Mouse (Mus musculus): Measurements from ENCODE around the gene Camkk2.

Gene Camkk2

DNA sequence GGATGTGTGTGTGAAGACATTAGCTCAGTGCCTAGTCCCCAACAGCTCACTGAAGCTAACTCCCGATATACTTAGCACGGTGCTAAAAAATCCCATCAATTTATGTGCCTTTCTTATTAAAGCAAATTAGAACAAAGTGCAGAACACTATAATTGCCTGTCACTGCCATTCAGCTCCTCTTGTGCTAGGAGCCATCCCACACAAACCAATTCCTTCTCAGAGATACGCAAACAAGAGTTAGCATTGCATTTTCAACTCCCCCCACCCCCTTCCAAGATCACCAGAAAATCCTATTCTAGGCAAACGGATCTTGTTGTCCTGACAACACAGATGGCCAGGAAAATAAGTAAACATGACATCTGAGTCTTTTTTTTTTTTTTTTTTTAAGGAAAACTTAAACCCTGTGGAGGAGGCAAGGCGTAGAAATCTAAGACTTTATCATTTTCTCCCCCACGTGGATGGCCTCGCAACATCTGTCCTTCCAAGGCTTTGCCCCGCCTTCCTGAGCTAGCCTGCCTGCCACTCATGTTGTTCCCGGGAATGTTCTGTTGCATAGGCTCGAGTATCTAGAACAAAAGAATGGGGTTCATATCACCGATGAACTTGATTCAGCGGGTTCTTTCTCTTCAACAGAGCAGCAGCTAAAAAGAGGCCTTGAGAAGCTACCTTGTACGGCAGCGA, 4.7 kb upstream of the Camkk2 start:
- intact Hi-C loops (cut with DNase I): no loop called here

DNA sequence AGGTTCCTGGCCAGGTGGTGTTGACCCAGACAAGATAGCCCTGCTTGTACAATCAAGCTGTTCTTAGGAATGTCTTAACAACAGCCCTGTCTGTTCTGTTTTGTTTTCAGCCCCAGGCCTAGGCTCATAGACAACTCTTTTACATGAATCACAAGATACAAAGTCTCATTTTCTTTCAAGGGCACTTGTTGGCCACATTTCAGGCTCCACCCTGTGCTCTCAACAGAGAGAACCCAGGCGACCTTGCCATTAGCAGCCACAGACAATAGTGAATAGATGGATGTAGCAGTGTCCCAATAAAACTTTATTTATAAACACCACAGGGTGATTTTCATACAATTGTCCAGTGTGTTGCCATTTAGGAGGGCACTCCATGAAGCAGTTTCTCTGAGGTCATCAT, 2.9 kb upstream of the Camkk2 start:
- intact Hi-C loops (cut with DNase I): no loop called here

DNA sequence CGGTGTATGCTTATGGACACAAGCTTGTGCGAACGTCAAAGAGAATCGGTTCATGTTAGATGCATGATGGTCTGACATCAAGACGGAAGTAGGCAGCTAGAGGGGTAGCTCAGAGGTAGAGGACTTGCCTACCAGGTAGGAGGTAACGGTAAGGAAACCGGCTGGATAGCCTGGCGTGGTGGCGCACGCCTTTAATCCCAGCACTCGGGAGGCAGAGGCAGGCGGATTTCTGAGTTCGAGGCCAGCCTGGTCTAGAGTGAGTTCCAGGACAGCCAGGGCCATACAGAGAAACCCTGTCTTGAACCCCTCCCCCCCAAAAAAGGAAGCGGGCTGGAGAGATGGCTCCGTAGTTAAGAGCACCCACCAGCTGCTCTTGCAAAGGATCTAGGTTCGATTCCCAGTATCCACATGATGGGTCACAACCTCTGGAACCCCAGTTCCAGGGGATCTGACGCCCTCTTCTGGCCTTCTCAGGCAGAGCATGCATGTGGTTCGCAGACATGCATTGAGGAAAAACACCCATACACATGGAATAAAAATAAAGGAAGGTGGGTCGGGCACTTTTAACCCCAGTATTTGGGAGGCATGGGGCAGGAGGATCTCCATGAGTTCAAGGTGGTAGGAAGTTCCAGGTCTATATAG, 1.7 kb upstream of the Camkk2 start:
- intact Hi-C loops (cut with DNase I): no loop called here

GRCm38 (mm10) chr5:122778231-122779226, 680 bp downstream of the Camkk2 start:
- intact Hi-C loops (cut with DNase I): no loop called here

DNA sequence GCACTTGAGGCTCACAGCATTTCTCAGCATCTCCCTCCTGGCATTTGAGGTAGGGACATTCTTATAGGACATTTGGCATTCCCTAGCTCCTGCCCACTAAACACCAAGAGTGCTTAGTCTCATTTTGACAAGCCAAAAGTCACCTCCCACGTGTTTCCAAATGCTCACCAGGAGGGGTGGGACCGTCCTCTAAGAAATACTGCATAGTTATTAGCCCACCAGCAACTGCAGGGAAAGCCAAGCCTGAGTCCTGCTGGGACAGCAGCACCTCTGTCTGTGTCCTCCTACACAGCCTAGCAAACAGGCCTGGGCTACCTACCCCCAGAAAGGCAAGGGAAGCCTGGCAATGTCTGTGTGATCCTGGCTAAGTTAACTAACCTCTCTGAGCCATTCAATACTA, 1.9 kb downstream of the Camkk2 start:
- intact Hi-C loops (cut with DNase I): no loop called here

DNA sequence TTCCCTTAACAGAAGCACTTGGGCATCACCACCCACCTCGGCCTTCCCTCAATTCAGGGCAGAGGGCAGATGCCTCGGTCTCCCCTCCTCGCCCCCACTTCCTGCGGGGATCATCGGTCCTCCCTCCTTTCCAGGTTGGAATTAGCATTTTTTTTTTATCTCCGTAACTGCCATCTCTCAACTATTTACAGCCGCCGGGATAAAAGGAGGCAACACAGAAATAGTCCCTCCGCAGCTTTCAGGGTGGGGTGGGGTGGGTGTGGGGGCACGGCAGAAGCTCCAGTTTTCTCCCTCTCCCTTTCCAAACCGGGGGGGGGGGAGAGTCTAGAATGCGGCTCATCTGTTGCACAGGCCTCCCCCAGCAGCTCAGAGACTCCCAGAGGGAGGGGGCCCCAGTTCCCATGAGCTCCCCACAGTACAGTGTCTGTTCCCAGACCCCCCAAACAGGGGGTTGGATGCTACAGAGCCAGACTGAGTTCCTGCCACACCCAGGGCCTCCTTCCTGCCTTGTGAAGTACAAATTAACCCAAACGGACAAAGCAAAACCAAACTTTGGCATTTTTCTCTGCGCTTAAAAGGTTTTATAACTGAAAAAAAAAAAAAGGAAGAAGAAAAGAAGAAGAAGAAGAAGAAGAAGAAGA, 3.4 kb downstream of the Camkk2 start:
- intact Hi-C loops (cut with DNase I): no loop called here

DNA sequence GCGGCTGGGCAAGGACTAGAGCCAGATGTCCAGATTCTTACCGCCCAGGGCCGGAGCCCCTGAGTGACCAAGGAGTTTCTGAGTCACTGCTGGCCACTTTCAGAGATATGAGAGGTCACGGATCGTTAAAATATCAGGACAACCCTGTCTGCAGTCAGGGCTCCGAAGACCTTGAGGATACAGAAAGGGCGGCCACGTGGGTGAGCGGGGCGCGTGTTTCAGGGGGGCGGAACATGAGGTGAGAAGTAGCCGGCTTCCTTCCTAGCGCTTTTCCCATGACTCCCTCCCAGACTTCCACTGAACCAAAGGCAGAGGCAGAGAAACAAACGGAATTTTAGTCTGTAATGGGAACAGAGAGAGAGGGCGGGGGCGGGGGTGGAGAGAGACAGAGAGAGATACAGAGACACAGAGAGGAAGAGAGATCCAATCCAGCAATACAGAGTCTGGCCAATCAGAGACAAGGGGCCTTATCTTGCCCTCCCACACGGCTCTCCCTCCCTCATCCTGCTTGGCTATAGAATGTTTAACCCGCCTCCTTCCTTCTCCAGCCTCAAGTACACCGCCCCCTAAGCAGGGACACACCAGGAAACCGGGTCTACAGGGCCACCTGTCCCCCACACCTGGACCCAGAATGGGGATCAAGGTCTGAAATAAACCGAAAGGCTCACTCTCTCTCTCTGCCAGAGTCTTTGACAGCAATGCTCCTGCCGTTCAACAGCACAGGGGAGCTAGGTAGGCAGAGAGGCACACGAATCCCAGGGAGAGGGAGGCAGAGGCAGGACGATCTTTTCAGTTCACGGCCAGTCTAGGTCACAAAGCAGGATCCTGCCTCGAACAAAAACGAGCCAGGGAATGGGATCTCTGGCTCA, 4.2 kb downstream of the Camkk2 start:
- intact Hi-C loops (cut with DNase I): no loop called here

DNA sequence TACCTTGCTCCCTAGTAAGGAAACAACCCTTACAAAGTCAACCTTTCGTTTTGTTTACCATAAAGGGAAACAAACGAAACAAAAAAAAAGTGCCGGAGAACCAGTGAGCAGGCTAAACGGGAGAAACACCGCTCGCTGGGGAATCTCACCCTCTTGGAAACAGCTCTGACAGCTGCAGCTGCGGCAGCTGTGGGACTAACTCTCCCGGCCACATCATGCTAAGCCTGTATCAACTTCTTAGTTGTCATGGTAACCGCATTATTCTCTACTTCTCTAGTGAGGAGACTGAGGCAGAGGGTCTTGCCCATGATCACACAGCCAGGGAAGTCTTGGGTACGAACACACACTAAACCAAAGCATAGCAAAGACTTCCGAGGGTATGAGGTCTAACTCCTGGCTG, 5.5 kb downstream of the Camkk2 start:
- intact Hi-C loops (cut with DNase I): no loop called here

DNA sequence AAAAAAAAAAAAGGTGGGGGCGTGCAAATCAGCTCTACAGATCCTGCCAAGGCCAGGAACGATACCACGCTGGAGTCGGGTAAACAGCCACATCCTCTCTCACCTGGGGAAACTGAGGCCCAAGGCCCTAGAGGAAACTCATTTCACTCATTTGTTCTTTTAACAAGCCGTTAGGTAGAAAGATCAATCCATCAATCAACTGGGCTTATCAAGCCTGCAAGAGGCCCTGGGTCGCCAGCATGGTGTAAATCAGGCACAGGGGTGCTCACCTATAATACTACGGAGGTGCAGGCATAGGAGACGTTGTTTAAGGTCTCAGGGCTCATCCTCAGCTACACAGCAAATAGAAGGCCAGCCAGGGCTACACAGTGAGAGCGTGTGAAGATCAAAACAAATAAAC, 7.8 kb downstream of the Camkk2 start:
- intact Hi-C loops (cut with DNase I): no loop called here

- intact Hi-C loops (cut with DNase I): no loop called here
These were observed 8.4 kb downstream of the Camkk2 start for GRCm38 (mm10) chr5:122770806-122771261.

DNA sequence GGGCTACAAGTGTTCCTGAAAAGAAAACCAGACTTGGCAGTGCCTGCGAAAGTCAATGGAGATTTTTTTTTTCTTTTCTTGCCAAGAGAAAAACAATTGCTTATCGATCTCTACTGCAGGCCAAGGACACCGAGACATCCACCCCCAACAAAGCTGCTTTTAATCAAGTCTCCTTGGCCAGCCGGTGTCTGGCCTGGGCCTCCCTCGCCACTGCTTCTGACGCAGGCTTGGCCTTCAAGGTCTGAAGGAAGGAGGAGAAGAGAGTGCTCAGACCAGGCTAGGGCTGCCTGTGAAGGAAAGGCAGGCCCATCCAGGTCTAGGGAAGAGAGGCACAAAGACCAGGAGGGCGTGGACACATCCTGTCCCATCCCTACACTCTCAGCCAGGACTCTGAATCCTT, 8.9 kb downstream of the Camkk2 start:
- intact Hi-C loops (cut with DNase I): no loop called here

DNA sequence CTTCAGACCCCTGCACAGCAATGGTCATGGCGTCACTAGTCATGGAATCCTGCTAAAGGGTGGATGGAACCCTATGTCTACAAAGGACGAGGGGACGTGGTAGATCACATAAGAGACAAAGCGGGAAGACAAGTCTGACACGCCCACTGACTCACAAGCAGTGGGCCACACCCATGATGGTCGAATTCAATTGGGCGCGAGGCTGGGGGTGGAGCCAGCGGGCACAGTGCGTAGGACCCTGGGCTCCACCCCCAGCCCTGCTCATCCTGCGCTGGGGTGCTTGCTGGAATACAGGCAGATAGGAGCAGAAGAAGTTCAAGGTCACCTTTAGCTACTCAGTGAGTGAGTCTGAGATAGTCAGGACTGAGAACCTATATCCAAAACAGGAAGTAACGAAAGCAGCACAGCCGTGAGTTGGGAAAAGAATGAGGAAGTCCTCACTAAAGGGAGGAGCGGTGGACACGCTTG, 10.1 kb downstream of the Camkk2 start:
- intact Hi-C loops (cut with DNase I): no loop called here

DNA sequence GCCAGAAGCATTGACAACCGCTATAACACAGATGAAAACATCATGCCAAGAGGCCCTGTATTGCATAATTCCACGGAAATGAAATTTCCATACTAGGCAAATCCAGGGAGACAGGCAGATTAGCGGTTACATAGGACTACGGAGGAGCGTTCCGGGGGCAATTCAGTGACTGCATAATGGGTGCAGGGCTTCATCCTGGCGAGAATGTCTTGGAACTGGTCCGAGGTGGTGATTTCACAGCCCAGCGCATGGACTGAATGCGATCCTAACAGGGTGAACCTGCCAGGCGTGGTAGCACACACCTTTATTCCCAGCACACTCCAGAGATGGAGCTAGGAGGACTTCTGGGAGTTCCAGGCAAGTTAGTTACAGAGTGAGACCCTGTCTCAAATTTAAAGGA, 11.9 kb downstream of the Camkk2 start:
- intact Hi-C loops (cut with DNase I): no loop called here

DNA sequence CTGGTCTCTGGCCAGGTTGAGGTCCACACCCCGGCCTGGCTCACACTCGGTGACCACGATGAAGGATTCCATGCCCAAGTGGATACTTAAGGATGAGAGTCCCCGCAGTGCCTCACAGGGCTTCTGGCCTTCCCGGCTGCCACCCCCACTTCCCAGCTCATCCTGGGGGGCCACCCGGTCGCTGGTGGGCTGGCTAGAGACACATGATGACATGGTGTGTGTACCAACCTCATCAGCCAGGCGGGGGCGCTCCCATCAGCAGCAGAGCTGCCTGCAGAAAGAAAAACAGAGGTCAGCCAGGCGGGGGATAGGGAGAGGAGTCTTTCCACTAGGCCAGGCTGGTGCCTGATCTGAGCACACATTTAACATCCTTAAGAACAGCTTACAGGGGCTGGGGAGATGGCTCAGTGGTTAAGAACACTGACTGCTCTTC, 15.2 kb downstream of the Camkk2 start:
- intact Hi-C loops (cut with DNase I): no loop called here

DNA sequence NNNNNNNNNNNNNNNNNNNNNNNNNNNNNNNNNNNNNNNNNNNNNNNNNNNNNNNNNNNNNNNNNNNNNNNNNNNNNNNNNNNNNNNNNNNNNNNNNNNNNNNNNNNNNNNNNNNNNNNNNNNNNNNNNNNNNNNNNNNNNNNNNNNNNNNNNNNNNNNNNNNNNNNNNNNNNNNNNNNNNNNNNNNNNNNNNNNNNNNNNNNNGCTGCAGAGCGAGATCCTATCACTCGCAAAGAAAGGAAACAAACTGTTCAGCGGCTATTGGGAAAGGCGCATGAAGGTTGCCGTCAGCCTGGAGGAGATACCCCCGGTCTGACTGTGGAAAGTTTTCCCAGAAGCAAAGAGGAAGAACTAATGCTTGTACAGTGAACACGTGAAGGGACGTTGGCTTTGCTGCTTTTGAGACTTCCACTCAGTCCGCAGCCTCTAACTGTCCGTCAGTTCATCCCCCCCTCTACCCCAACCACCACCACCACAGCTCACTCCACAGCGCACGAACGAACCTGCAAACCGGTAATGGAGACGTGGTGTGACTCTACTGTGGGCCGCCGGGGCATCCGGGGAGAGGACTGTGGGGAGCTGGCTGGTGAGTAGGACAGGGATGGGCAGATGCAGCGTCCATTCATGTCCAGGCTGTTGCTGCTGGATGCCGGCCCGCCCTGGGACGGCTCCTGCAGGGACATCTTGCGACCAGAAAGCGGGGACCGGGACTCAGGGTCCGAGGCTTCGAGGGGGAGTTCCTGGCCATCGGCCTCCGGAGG, 15.8 kb downstream of the Camkk2 start:
- intact Hi-C loops (cut with DNase I): no loop called here

DNA sequence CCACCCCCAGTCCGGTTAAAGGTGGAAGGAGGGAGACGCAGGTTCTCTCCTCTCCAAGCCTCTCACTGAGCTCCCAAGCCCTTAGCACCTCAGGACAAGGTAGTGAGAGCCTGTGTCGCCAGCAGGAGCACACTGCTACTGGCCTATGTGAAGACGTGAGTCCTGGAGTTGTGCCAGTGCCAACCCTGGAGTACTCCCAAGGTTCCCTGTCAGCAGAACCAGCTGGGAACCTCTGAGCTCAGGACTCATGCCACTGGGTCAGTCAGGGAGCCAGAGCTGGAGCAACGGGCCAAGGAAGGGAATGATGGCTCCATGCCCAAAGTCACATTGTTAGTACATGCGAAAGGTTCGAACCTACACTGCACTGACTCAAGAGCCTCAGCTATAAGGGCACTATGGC, 22.5 kb downstream of the Camkk2 start:
- intact Hi-C loops (cut with DNase I): no loop called here

DNA sequence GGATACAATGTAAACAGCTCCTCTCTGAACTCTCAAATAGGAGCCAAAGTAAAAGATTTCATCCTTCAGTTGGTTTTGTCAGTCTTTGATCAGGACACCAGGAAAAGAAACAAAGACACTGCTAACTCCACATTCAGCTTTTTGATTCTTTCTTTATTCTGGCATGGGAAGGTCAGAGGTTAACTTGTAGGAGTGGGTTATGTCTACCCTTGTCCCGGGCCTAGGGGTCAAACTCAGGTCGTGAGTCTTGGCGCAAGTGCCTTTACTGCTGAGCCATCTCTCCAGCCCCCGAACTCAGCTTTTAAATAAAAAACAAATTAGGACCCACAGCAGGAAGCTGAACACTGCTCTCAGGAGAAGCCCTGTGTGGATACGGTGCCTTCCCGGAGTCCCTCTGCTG, 23.1 kb downstream of the Camkk2 start:
- intact Hi-C loops (cut with DNase I): no loop called here

- intact Hi-C loops (cut with DNase I): no loop called here
These were observed 23.6 kb downstream of the Camkk2 start for GRCm38 (mm10) chr5:122755620-122756019.

GRCm38 (mm10) chr5:122754477-122754876, 24.7 kb downstream of the Camkk2 start:
- intact Hi-C loops (cut with DNase I): no loop called here

- intact Hi-C loops (cut with DNase I): no loop called here
These were observed 31.3 kb downstream of the Camkk2 start for GRCm38 (mm10) chr5:122747950-122748349.
